Comparison of ENCODE assay signal across 14 mouse cellular contexts in the genomic region with DNA sequence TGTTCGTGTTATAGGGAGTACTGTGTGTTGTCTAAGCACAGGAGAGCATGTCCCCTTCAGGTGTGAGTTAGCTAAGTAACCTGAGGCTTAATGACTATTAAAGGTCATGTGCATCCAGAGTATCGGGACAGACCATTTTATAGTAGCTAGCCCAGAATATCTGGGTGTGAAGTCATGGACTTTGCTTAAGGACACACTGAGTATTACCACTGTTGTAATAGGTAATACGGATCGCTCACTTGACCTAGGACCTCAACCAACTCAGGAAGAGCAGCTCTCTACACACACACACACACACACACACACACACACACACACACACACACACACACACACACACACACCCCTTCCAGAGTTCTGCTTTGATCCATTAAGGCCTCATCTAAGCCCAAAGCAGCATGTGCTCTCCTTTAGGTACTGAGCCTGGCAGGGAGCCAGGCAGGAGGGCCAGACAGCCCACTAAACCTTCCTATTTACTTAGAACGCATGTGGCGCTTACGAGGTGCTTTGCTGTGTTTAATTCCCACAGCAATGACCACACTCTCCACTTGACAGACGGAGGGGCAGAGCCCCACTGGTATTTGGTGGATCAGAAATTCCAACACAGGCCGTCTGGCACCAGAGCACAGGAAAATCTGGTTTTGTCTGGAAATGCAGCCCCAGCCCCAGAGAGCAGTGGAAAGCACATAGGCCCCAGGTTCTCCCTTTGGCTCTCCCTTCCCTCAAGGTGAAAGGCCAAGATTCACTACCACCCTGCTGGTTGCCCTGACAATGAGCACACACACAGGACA. TPM values are rescaled to one million over a fixed set of nuclear protein-coding genes. Genes with fewer than 3 reads are reported as not detected.
DNase-seq lines count a peak whose midpoint lies in the region; ATAC-seq and TF ChIP-seq lines count a peak whose summit lies in the region.
"Had no signal": no experiment of that assay in that cellular context is flagged by ENCODE, and none has a peak within 500 bp of the region (broad histone marks: within the 10 kb centered on the region; RNA-seq: fewer than 3 reads in every experiment).

No protein-coding gene starts in this region.

- H3K27me3 ChIP-seq in intestine, embryonic 15.5 days (replicated peaks) = no peaks in the 10 kb centered on the region
- H3K27me3 ChIP-seq in liver, embryonic 12.5 days (replicated peaks) = no peaks in the 10 kb centered on the region
- no peaks in the 10 kb centered on the region for H3K27me3 ChIP-seq in cerebellum, adult 2 months (ENCODE audit: control insufficient read depth, insufficient read depth, low read length)

- H3K4me1 ChIP-seq in intestine, embryonic 15.5 days (replicated peaks) = peaks cover 15% of the 10 kb centered on the region; the same call in 1 of the 2 replicates
- peaks cover 13% of the 10 kb centered on the region for H3K4me1 ChIP-seq in liver, embryonic 12.5 days
- no peaks in the 10 kb centered on the region for H3K4me1 ChIP-seq in cerebellum, adult 2 months (ENCODE audit: control insufficient read depth, insufficient read depth, low read length)

- no peak for TF ChIP-seq CTCF in cerebellum, adult 2 months (IDR thresholded peaks at IDR 0.05; ENCODE audit: borderline replicate concordance, insufficient read depth, low read depth, low read length)

- no peak overlapping the region for H3K9ac ChIP-seq in intestine, embryonic 15.5 days
- no peak overlapping the region for H3K9ac ChIP-seq in liver, embryonic 12.5 days
- H3K9ac ChIP-seq: liver, embryonic 14.5 days had no signal

- WGBS in intestine, embryonic 15.5 days = 33% methylated on average over 9 of the region's 9 CpGs
- 53% methylated on average over 9 of the region's 9 CpGs for WGBS in liver, embryonic 12.5 days (ENCODE audit: insufficient replicate concordance)
- WGBS in cerebellum, adult 2 months = 56% methylated on average over 9 of the region's 9 CpGs

- no peak overlapping the region for H3K4me2 ChIP-seq in intestine, embryonic 15.5 days (replicated peaks)
- no peak overlapping the region for H3K4me2 ChIP-seq in liver, embryonic 12.5 days

- H3K36me3 ChIP-seq in intestine, embryonic 15.5 days = peaks cover 13% of the 10 kb centered on the region
- peaks cover 28% of the 10 kb centered on the region for H3K36me3 ChIP-seq in liver, embryonic 12.5 days

- DNase-seq in kidney, adult 11 months = peak; percentile 29
- DNase-seq in kidney, adult 18-20 months = no peak
- DNase-seq in NIH3T3 (ENCODE audit: low read depth) = peak; percentile 37
- no peak for DNase-seq in urinary bladder, postnatal 36 days (ENCODE audit: low spot score in 2 of 2)
- no peak for DNase-seq in cerebellum, adult 2 months
- no peak for DNase-seq in spleen, postnatal 14 days (ENCODE audit: low spot score in 2 of 2)
- DNase-seq: cerebellum, postnatal 14 days; gastrocnemius, postnatal 14 days; heart, postnatal 14 days had no signal

- no peaks in the 10 kb centered on the region for H3K9me3 ChIP-seq in intestine, embryonic 15.5 days
- no peaks in the 10 kb centered on the region for H3K9me3 ChIP-seq in liver, embryonic 12.5 days (replicated peaks)
- H3K9me3 ChIP-seq: forebrain, embryonic 10.5 days had no signal

- ATAC-seq in intestine, embryonic 15.5 days = peak; percentile 63
- ATAC-seq in liver, embryonic 12.5 days = 0 out of 2 replicates have a peak, but pooled peaks have one; percentile 19
- ATAC-seq: CD4-positive, CD25-positive, alpha-beta regulatory T cell, adult 4 months had no signal

- no peak for TF ChIP-seq POLR2A in cerebellum, adult 2 months (IDR thresholded peaks at IDR 0.05; ENCODE audit: borderline replicate concordance, insufficient read depth, low read length)

- peak overlapping the region; percentile 71 for H3K27ac ChIP-seq in intestine, embryonic 15.5 days
- H3K27ac ChIP-seq in liver, embryonic 12.5 days = peak overlapping the region; percentile 53; the same call in 1 of the 2 replicates
- no peak overlapping the region for H3K27ac ChIP-seq in cerebellum, adult 2 months (ENCODE audit: insufficient read depth, low read length)
- H3K27ac ChIP-seq: forebrain, embryonic 10.5 days; liver, embryonic 14.5 days had no signal

- no peak overlapping the region for H3K4me3 ChIP-seq in intestine, embryonic 15.5 days (replicated peaks)
- no peak overlapping the region for H3K4me3 ChIP-seq in liver, embryonic 12.5 days
- no peak overlapping the region for H3K4me3 ChIP-seq in cerebellum, adult 2 months (replicated peaks; ENCODE audit: insufficient read depth, low read depth, low read length)
- H3K4me3 ChIP-seq: forebrain, embryonic 10.5 days had no signal

RNA-seq across cellular contexts. Expression of a gene that starts 3.0 kb away (rescaled TPM):
- polyA plus RNA-seq in intestine, embryonic 15.5 days (2015; fragmentation: Nextera tagmentation; extraction: Ambion mirVana) = 28.5 and 35.1 TPM in 2 replicates
- polyA plus RNA-seq in liver, embryonic 12.5 days (2016; fragmentation: Nextera tagmentation; extraction: Ambion mirVana) = 6.9 and 7.8 TPM in 2 replicates
- 1.7 and 2.6 TPM in 2 replicates for polyA plus RNA-seq in cerebellum, adult 2 months (2012; rRNA removed)
- polyA plus RNA-seq: CD4-positive, CD25-positive, alpha-beta regulatory T cell, adult 4 months had no signal

RNA-seq across cellular contexts. Expression of a gene that starts 24.0 kb away (rescaled TPM):
- polyA plus RNA-seq in intestine, embryonic 15.5 days (2015; fragmentation: Nextera tagmentation; extraction: Ambion mirVana) = 0.57 and 0.77 TPM in 2 replicates
- 0.14 and 0.51 TPM in 2 replicates for polyA plus RNA-seq in liver, embryonic 12.5 days (2016; fragmentation: Nextera tagmentation; extraction: Ambion mirVana)
- polyA plus RNA-seq in cerebellum, adult 2 months (2012; rRNA removed) = 0.49 and 0.70 TPM in 2 replicates
- polyA plus RNA-seq: CD4-positive, CD25-positive, alpha-beta regulatory T cell, adult 4 months had no signal

RNA-seq across cellular contexts. Expression of a gene that starts 24.3 kb away (rescaled TPM):
- polyA plus RNA-seq in intestine, embryonic 15.5 days (2015; fragmentation: Nextera tagmentation; extraction: Ambion mirVana) = 31.2 and 33.3 TPM in 2 replicates
- 25.4 and 30.7 TPM in 2 replicates for polyA plus RNA-seq in liver, embryonic 12.5 days (2016; fragmentation: Nextera tagmentation; extraction: Ambion mirVana)
- polyA plus RNA-seq in cerebellum, adult 2 months (2012; rRNA removed) = 37.3 TPM in 2 replicates

RNA-seq across cellular contexts. Expression of a gene that starts 45.6 kb away (rescaled TPM):
- polyA plus RNA-seq in intestine, embryonic 15.5 days (2015; fragmentation: Nextera tagmentation; extraction: Ambion mirVana) = 27.0 and 27.1 TPM in 2 replicates
- polyA plus RNA-seq in liver, embryonic 12.5 days (2016; fragmentation: Nextera tagmentation; extraction: Ambion mirVana) = 130 and 131 TPM in 2 replicates
- polyA plus RNA-seq in cerebellum, adult 2 months (2012; rRNA removed) = 206 and 213 TPM in 2 replicates

Comparison
In these comparisons a context has a peak if more than half of its experiments do, and no peak if none do; other contexts are left out.
1. DNase-seq: peak in kidney, adult 11 months (single experiment) and NIH3T3 (single experiment); none in kidney, adult 18-20 months (single experiment), urinary bladder, postnatal 36 days (0 of 2), cerebellum, adult 2 months (0 of 2) and spleen, postnatal 14 days (0 of 2).